Mouse (Mus musculus) heart, adult 18-20 months (tissue): ENCODE results near the gene Vcp. TPM values are rescaled to one million over a fixed set of nuclear protein-coding genes. Genes with fewer than 3 reads are reported as not detected.

Experiments used
- DNase-seq, 2 experiments: peaks; one replicate each; pipeline ENCODE4 v3.0.0; 2021 to 2022; ENCODE audit warnings: mixed read lengths in 1 of 2
- total RNA-seq, 2 experiments: library from RNA; stranded (reverse); gene quantifications; 2 replicates each; pipeline ENCODE4 v1.2.3; 2021

Vcp gene
- total RNA-seq, 2 experiments from 2014 or later = 272 to 273 TPM

- no peak for DNase-seq
Observed at GRCm38 (mm10) chr4:42945445-42945844, 54.9 kb downstream of the Vcp start.

GRCm38 (mm10) chr4:42945043-42945442, 55.3 kb downstream of the Vcp start:
- peak in 1 of 2 experiments; percentile 36 for DNase-seq

DNA sequence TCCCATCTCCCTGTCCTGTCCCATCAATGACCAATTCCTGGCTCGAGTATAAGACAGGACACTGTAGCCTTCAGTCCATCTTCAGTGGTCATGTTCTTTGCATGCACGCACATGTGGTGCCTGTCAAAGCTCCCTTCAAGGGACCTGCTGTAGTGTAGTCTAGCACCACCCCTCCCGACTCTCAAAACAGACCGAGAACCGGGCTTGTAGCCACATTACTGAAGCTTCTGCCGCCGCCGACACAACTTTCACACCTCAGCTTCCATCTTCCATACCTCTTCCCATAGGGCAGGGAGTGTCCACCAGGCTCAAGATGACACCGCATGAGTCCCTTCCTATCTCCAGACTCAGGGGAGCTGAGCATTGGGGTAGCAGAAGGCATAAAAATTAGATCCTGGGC, 56.1 kb downstream of the Vcp start:
- no peak for DNase-seq

DNA sequence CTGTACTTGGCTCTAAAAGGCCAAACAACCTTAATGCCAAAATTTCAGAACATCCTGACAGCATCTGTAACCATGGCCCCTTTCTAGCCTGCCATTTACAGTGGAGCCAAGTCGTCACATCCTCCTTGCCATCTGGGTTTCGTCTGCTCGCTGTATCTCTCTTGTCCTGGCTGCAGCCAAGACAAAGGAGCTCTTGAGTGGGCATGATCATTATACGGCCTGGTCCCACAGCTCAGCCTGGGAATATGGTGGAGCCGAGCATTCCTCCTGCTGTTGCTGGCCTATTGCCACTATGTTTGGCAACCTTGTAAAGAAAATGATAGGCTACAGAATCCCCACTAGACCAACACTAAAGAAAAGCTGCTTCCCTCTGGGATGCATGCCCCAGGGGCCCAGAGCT, 57.0 kb downstream of the Vcp start:
- no peak for DNase-seq

DNA sequence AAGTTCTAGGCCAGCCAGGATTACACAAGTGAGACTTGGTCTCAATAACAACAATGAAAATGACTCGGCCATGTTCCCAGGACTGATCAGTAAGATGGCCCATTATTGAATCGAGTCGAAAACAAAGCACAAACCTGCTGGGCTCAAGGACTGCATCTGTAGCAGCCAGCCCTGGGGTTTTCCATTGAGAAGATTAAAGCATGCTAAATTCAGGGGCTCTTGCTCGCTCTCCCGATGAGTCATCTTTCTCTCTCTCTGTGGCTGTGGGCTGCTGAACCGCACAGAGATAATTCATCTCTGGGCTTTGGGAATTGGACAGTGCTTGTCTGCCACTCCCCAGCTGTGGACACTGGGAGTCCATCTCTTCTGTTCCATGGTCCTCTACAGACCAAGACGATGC, 58.9 kb downstream of the Vcp start:
- no peak for DNase-seq

GRCm38 (mm10) chr4:42933630-42934029, 66.7 kb downstream of the Vcp start:
- DNase-seq = peak; percentile 79

- DNase-seq = peak; percentile 38 to 40
Observed at GRCm38 (mm10) chr4:42932229-42932969, 67.9 kb downstream of the Vcp start.

Other genes with a start within 250 kb of the Vcp start
- gene Ccl19, start 243.9 kb downstream of the Vcp start, total RNA-seq = 1 to 10 TPM; 1.2 to 4.2 TPM
- 10 to 100 TPM; 43.5 to 98.2 TPM for gene Ccl21a, start 226.5 kb downstream of the Vcp start, total RNA-seq
- gene Fam205a1, start 146.6 kb downstream of the Vcp start, total RNA-seq = not detected
- not detected for gene Gm12394, start 143.7 kb downstream of the Vcp start, total RNA-seq
- gene Fam205c, start 126.3 kb downstream of the Vcp start, total RNA-seq = 10 to 100 TPM; 12.2 to 12.9 TPM
- gene Phf24, start 83.8 kb downstream of the Vcp start, total RNA-seq = 1 to 10 TPM; 6.5 to 7.7 TPM
- 100 to 1,000 TPM in 1 of 2 experiments, 10 to 100 TPM in 1; 95.5 to 101 TPM for gene Dnajb5, start 50.7 kb downstream of the Vcp start, total RNA-seq
- not detected for gene 1700022I11Rik, start 30.9 kb downstream of the Vcp start, total RNA-seq
- 1 to 10 TPM; 1.6 to 2.9 TPM for gene Fancg, start 10.0 kb upstream of the Vcp start, total RNA-seq
- 10 to 100 TPM; 20.5 to 24.4 TPM for gene Pigo, start 25.3 kb upstream of the Vcp start, total RNA-seq
- gene Stoml2, start 31.2 kb upstream of the Vcp start, total RNA-seq = 100 to 1,000 TPM; 107 to 113 TPM
- 10 to 100 TPM; 27.7 to 30.7 TPM for gene Fam214b, start 45.7 kb upstream of the Vcp start, total RNA-seq
- gene Unc13b, start 58.4 kb upstream of the Vcp start, total RNA-seq = 10 to 100 TPM in 1 of 2 experiments, 1 to 10 TPM in 1; 9.0 to 10.9 TPM